ENCODE assay signal across 8 mouse cellular contexts in genomic region chr16:17529981-17530586, GRCm38 (mm10). TPM values are rescaled to one million over a fixed set of nuclear protein-coding genes. Genes with fewer than 3 reads are reported as not detected.
DNase-seq lines count a peak whose midpoint lies in the region; ATAC-seq and TF ChIP-seq lines count a peak whose summit lies in the region.

No protein-coding gene starts in this region.

- H3K4me1 ChIP-seq in limb, embryonic 11.5 days (ENCODE audit: control insufficient read depth, insufficient read depth, low read length): peaks cover 4% of the 10 kb centered on the region; the same call in 1 of the 2 replicates

- H3K4me3 ChIP-seq in limb, embryonic 11.5 days (ENCODE audit: low read depth, low read length): peak overlapping the region; percentile 67
- peak overlapping the region; percentile 93 for H3K4me3 ChIP-seq in myocyte

- peaks cover 22% of the 10 kb centered on the region for H3K36me3 ChIP-seq in limb, embryonic 11.5 days (ENCODE audit: control insufficient read depth, insufficient read depth, low read length)
- peaks cover 23% of the 10 kb centered on the region for H3K36me3 ChIP-seq in myocyte (ENCODE audit: control insufficient read depth, insufficient read depth)

- H3K27me3 ChIP-seq in limb, embryonic 11.5 days (ENCODE audit: control insufficient read depth, insufficient read depth, low read length): no peaks in the 10 kb centered on the region
- H3K27me3 ChIP-seq in myocyte (ENCODE audit: control insufficient read depth, insufficient read depth, insufficient read length): no peaks in the 10 kb centered on the region

- H3ac ChIP-seq in myocyte (ENCODE audit: control insufficient read depth, insufficient read length): peak overlapping the region; percentile 55

- H3K79me2 ChIP-seq in myocyte (ENCODE audit: control insufficient read depth, insufficient read depth): no peaks in the 10 kb centered on the region

- DNase-seq in adrenal gland, postnatal 10 days: peak; percentile 38
- DNase-seq in adrenal gland, adult (ENCODE audit: inconsistent age in 2 of 2, low spot score in 1 of 2): no peak
- peak; percentile 27 for DNase-seq in urinary bladder, postnatal 25 days (ENCODE audit: low spot score)
- DNase-seq in urinary bladder, postnatal 36 days (ENCODE audit: low spot score in 2 of 2): no peak
- no peak for DNase-seq in limb, embryonic 11.5 days (ENCODE audit: low spot score)
- DNase-seq in thymus, postnatal 4 days: no peak
- no peak for DNase-seq in spleen, postnatal 36 days (ENCODE audit: low spot score in 2 of 2)

- no peak for ATAC-seq in limb, embryonic 11.5 days (ENCODE audit: insufficient number of reproducible peaks, low FRiP score, low TSS enrichment, low read depth)

- H3K27ac ChIP-seq in limb, embryonic 11.5 days (replicated peaks; ENCODE audit: low read depth, low read length): peak overlapping the region; percentile 91

- H3K9me3 ChIP-seq in limb, embryonic 11.5 days (ENCODE audit: control insufficient read depth, low read length): no peaks in the 10 kb centered on the region

- WGBS in limb, embryonic 11.5 days: 20% methylated on average over 17 of the region's 17 CpGs

- H3K4me2 ChIP-seq in limb, embryonic 11.5 days (ENCODE audit: low read depth, severe bottlenecking): peak overlapping the region; percentile 92
- peak overlapping the region; percentile 80 for H3K4me2 ChIP-seq in myocyte (ENCODE audit: low read depth)

- TF ChIP-seq POLR2A in myocyte (IDR thresholded peaks at IDR 0.05; ENCODE audit: insufficient read length, low read depth): no peak

- H3K9ac ChIP-seq in limb, embryonic 11.5 days (ENCODE audit: low read length): peak overlapping the region; percentile 82

TF ChIP-seq in myocyte, 11 proteins besides CTCF, POLR2A, EP300 and RAD21:
- TF ChIP-seq E2F4 (IDR thresholded peaks at IDR 0.05; ENCODE audit: insufficient read depth) (no peak), MYOG (IDR thresholded peaks at IDR 0.05; ENCODE audit: control insufficient read depth in 1 of 3, insufficient read depth in 1 of 3, insufficient read length in 2 of 3, low read depth in 2 of 3) (no peak), USF1 (IDR thresholded peaks at IDR 0.05; ENCODE audit: low read depth) (no peak), TCF12 (IDR thresholded peaks at IDR 0.05; ENCODE audit: insufficient read depth, poor library complexity, severe bottlenecking) (no peak), TCF3 (IDR thresholded peaks at IDR 0.05; ENCODE audit: insufficient read length, low read depth) (no peak), MAX (IDR thresholded peaks at IDR 0.05; ENCODE audit: low read depth) (no peak), REST (IDR thresholded peaks at IDR 0.05; ENCODE audit: insufficient read depth, insufficient read length) (no peak), CEBPB (IDR thresholded peaks at IDR 0.05; ENCODE audit: insufficient read depth, poor library complexity, severe bottlenecking) (no peak), SRF (IDR thresholded peaks at IDR 0.05; ENCODE audit: control insufficient read depth, insufficient read length, low read depth) (no peak), MYOD1 (IDR thresholded peaks at IDR 0.05; ENCODE audit: control insufficient read depth in 1 of 3, insufficient read length in 2 of 3, low read depth in 2 of 3) (no peak), POLR2AphosphoS2 (IDR thresholded peaks at IDR 0.05; ENCODE audit: insufficient read length, low read depth) (no peak)

RNA-seq across cellular contexts. Expression of gene Thap7, which starts 0.9 kb away (rescaled TPM):
- 10 to 100 TPM; 27.1 to 28.4 TPM for total RNA-seq in adrenal gland, postnatal 10 days (2021)
- 49.1 and 58.7 TPM in 2 replicates for polyA plus RNA-seq in limb, embryonic 11.5 days (2014; fragmentation: Nextera tagmentation; extraction: Ambion mirVana)
- polyA plus RNA-seq in myocyte (2012; fragmentation: generic; extraction: Trizol): 42.6 TPM

RNA-seq across cellular contexts. Expression of gene Lztr1, which starts 21.6 kb away (rescaled TPM):
- total RNA-seq in adrenal gland, postnatal 10 days (2021): 10 to 100 TPM; 60.1 to 70.9 TPM
- 76.1 and 92.9 TPM in 2 replicates for polyA plus RNA-seq in limb, embryonic 11.5 days (2014; fragmentation: Nextera tagmentation; extraction: Ambion mirVana)
- 84.7 TPM for polyA plus RNA-seq in myocyte (2012; fragmentation: generic; extraction: Trizol)

RNA-seq across cellular contexts. Expression of gene Lrrc74b, which starts 31.0 kb away (rescaled TPM):
- total RNA-seq in adrenal gland, postnatal 10 days (2021): under 1 TPM; 0.48 to 0.58 TPM
- polyA plus RNA-seq in limb, embryonic 11.5 days (2014; fragmentation: Nextera tagmentation; extraction: Ambion mirVana): 0.20 TPM in 1 of 2 replicates, not detected in the other
- polyA plus RNA-seq in myocyte (2012; fragmentation: generic; extraction: Trizol): 0.08 TPM

RNA-seq across cellular contexts. Expression of gene P2rx6, which starts 31.6 kb away (rescaled TPM):
- under 1 TPM; 0.69 to 0.97 TPM for total RNA-seq in adrenal gland, postnatal 10 days (2021)
- polyA plus RNA-seq in limb, embryonic 11.5 days (2014; fragmentation: Nextera tagmentation; extraction: Ambion mirVana): 0.27 and 0.47 TPM in 2 replicates
- polyA plus RNA-seq in myocyte (2012; fragmentation: generic; extraction: Trizol): 3.3 TPM

RNA-seq across cellular contexts. Expression of gene Aifm3, which starts 40.7 kb away (rescaled TPM):
- total RNA-seq in adrenal gland, postnatal 10 days (2021): 1 to 10 TPM; 3.6 to 4.5 TPM
- 0.26 and 0.63 TPM in 2 replicates for polyA plus RNA-seq in limb, embryonic 11.5 days (2014; fragmentation: Nextera tagmentation; extraction: Ambion mirVana)
- 0.02 TPM for polyA plus RNA-seq in myocyte (2012; fragmentation: generic; extraction: Trizol)

Comparison
In these comparisons a context has a peak if more than half of its experiments do, and no peak if none do; other contexts are left out.
1. DNase-seq: peak in adrenal gland, postnatal 10 days (single experiment) and urinary bladder, postnatal 25 days (single experiment); none in adrenal gland, adult (0 of 2), urinary bladder, postnatal 36 days (0 of 2), limb, embryonic 11.5 days (single experiment), thymus, postnatal 4 days (single experiment) and spleen, postnatal 36 days (0 of 2).